Mouse (Mus musculus): Measurements from ENCODE around the gene Hbq1a. TPM values are rescaled to one million over a fixed set of nuclear protein-coding genes. Genes with fewer than 3 reads are reported as not detected.

Hbq1a gene
- total RNA-seq (2021), result 1 to 10 TPM; 1.7 to 2.0 TPM
- long read RNA-seq, experiment 1, result 0 reads
- long read RNA-seq, experiment 2, result 0 reads

DNA sequence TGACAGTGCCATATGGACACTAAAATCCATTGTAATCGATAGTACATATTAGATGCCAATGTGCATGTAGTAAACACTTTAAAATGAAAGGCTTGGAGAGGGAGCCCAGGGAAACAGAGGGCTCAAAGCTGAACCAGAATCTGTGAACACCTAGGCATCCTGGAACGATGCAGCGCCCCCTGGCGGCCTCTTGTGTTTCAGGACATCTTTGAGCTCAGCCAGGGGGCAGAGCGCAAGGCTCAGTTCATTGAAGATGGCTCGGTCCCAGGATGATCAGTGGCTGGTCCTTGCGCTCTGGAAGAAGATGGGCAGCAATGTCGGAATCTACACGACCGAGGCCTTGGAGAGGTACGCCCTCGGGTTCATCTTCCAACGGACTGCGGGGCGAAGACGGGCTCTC is at the start of gene Hbq1a:
Gene Hbq1a (plus strand): TSS at position 205 of the 400 bp plus-strand sequence.
- peak; percentile 57 to 68 for DNase-seq
- intact Hi-C loops (cut with DNase I), result loop anchor here (5.0 kb wide), 1 partner anchor 118 kb away; no protein-coding TSS in a partner anchor

DNA sequence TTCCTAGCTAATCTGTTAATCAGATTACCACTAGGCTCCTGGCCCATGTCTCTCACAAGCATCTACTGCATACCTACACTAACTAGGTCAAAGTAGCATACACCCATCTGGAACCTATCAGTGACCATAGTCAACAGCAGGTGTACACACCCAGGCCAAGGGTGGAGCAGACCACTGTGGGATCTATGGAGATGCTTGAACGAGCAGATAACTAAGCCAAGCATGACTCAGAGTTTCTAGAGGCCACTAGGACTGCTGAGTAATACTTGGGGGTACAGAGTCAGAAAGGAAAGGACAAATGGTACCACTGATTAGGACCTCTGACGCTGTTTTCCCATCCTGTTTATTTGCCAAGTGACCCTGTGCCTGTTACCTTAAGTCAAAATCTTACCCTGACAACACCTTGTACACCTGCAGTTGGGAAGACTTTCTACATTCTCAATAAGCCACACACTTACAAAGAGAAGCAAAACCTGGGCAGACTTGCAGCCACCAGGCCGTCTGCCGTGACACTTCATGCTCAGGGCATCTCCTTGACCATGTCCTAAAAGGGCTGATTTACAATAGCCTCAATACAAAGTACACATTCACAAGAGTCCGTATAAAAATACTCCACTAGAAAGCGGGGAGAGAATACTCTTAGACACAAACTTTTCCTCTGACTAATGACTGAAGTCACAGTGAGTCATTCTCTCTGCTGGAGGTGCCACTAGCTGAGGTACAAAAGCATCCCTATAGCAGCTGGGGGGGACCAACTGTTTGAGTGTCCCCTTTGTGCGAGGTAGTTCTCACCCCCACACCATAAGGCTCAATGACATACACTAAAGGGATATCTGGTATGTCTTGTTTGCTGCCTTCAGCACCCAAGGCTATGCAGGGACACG is 48.7 kb upstream of the Hbq1a start:
- no peak for DNase-seq
- intact Hi-C loops (cut with DNase I), result no loop called here

DNA sequence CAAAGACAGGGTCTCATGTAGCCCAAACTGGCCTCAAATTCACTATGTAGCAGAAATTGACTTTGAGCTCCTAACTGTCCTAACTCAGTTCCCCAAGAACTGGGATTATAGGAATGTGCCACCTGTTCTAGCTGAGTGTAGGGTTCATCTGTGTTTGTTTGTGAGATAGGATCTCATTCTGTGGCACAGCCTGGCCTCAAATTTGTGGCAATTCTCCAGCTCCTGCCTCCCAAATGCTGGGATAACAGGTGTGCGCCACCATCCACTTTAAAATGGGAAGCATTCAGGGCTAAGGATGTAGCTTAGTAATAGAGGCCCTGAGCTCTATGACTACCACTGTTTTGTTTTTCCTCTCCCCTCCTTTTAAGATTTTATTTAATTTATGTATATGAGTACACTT is 46.7 kb upstream of the Hbq1a start:
- intact Hi-C loops (cut with DNase I), result no loop called here
- DNase-seq, result no peak

DNA sequence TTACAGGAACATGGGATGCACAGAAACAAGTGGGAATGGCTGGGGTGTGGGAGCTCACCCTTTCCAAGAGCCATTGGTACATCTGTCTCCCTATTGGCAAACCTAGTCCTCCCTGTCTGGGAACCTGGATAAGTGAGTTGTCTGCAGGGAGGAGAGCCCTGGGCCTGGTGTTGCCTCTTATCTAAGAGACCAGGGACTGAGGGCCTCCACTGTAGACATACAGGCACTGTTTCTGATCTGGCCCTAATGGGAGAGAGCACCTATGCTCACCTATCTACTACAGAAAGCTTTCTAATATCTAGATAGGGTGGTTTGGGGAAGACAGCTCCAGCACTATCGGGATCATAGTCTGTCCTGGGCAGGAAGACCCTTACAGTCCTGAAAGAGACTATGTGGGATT is 43.7 kb upstream of the Hbq1a start:
- intact Hi-C loops (cut with DNase I), result no loop called here

DNA sequence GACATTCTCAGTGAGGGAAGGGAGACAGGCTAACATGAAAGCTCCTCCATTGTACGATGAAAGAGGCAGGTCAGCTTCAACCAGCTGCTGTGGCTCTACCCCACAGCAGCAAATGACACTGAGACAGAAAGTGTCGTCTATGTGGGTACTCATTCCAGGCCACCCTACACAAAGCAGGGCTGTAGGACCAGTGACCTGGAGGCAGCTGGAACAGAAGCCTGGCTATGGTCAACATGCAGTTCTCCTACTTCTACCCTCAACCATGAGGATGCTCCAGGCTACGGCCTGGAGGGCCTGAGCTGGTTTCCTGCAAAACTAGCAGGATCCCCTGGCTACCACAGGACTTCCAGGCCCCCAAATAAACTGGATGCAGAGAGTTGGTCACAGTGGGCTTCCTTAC is 43.3 kb upstream of the Hbq1a start:
- intact Hi-C loops (cut with DNase I), result no loop called here

More for the DNA sequence above, 43.7 kb upstream of the Hbq1a start:
- DNase-seq, result no peak

DNA sequence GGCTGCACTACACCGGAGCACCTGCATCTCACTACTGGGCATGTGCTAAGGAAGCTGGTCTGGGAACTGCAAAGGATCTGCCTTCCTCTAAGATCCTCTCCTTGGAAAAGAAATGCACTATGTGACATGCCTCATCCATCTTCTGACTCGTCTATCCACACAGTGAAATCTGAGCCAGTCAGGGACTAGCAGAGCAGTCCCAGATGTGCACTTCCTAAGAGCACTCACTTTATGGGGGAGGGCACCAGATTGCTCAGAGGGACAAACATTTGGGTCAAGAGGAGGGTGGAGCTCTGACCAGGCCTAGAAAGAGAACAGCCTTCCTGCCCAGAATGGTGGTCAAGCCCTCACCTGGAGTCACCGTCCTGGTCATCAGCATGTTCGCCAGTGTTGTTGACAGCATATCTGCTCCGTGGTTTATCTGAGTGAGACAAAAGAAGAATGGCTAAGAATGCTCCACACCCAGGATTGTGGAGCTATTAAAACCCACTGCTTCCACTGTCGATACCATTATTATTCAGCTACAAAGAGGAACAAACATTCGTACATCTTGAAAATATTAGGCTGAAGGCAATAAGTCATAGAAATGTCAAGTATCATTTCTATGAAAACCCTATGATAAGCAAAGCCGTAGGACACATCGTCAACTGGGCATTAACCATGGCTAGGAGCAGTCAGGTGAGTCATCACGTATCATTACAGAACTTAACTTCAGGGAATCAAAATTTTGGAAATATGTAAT is 37.0 kb upstream of the Hbq1a start:
- no peak for DNase-seq
- intact Hi-C loops (cut with DNase I), result no loop called here

More for the DNA sequence above, 43.3 kb upstream of the Hbq1a start:
- no peak for DNase-seq

DNA sequence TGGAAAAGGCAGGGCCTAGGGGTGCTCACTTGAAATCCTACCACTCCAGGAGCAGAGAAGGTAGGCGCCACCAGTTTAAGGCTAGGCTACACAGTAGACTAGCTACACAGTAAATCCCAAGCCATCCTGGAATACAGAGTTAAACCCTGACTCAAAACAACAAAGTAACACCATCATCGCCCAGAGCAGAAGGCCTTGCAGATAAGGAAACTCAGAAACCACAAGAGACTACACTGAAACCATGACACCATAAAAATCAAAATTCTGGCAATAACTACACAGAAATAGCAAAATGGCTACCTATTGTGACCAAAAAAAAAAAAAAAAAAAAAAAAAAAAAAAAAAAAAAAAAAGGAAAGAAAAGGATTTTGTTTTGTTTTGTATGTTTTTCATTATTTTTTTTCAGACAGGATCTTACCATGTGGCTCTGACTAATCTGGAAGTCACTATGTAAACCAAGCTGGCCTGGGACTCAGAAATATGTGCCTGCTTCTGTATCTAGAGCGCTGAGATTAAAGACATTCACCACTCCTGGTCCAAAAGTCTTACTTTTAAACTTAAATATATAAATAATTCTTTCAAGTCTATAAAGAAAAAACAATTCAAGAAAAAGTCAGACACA is 34.6 kb upstream of the Hbq1a start:
- intact Hi-C loops (cut with DNase I), result no loop called here
- DNase-seq, result no peak

DNA sequence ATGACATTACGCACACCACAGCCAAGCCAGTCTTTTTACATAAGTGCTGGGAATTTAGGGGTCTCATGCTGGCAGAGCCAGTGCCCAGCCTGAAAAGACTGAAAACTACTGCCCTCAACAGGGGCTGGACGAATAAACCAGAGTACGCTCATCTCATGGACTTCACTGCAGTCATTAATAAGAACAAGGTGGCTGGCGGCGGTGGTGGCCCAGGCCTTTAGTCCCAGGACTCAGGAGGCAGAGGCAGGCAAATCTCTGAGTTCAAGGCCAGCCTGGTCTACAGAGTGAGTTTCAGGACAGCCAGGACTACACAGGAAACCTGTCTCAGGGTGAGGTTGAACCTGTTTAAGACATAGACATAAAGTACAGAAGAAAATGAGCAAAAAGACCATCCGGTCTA is 33.7 kb upstream of the Hbq1a start:
- intact Hi-C loops (cut with DNase I), result no loop called here
- DNase-seq, result no peak

DNA sequence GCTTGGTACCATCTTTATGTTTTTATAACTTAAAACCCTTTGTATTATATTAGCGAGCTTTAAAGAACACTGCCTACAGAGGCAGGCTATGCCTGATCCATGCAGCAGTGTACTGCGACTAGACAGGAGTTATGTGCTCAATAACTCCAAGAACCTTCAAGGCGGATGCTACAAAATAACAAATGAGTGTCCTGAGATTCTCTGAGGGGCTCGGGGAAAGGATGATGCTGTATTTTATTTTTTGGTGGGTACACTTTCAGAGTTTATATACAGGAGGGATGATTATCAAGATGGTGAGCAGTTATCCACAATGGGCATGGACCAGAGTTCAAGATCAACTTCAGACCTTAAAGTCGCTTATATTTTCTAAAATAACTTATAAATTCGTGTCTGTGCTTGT is 33.1 kb upstream of the Hbq1a start:
- intact Hi-C loops (cut with DNase I), result no loop called here
- no peak for DNase-seq

DNA sequence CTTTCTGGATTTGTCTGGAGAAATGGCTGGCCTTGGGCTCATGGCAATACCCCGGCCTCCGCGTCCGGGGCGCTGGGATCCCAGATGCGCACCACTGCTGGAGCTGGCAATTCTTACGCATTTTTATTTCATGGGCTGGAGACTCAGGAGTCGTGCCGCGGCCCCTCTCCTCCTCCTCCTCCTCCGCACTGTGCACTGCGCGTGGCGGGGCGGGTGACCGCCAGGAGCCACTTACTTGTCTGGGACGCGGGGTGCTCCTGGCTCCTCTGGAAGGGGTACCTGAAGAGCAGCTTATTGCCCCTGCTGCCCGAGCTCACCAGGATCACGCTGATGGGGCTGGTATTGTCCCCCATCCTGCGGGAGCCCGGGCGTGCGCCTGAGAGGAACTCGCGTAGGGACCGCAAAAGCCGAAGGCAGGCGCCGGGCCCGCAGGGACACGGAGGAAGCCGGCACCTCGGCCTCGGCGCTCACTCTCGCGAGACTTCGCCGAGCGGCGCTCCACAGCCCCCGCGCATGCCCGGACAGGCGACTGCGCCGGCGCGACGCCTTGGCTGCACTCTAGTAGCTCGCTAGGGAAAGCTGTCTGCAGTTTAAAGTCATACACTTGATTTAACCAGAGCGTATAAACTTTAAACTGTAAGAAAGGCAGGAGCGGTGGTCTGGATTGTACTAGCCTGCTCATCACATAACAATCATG is 32.5 kb upstream of the Hbq1a start, which contains the start of gene Nprl3:
Gene Nprl3 (minus strand): TSS at position 520 of the 697 bp plus-strand sequence.
- intact Hi-C loops (cut with DNase I), result no loop called here
- DNase-seq, result peak; percentile 99

DNA sequence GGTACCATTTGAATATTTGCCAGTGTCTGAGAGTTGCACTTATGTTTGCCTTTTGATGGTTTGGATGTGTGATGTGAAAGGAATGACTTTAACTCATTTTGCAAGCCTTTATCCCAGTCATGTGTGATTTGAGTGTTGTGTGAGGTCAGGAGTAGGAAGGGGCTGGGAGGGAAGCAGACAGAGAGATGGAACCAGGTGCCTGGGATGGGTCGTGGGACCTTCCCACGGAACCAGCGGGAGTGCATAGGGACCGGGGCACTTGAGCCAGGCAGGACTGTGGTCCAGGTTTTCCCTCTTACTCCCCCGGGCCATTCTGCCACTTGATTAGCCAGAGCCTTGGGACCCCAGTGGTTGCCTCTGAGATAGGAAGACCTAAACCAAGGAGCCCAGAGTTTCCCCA is 31.9 kb upstream of the Hbq1a start:
- intact Hi-C loops (cut with DNase I), result no loop called here
- DNase-seq, result no peak

DNA sequence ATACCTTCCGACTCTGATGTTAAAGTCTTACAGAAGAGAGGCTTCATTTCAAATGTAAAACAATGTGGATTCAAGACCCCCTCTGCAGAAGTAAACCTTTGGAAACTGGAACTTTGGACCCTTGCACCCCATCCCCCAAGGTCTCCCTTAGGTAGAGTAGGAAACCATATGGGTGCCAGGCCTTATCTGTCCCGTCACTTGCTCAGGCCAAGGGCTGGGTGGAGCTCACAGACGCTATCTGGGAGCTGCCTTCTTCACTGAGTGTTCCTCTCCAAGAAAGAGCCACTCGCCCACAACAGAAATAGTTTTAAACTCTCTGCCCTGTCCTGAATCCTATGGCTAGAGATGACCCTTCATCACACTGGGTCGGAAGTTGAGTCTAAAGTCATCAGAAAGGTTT is 30.9 kb upstream of the Hbq1a start:
- intact Hi-C loops (cut with DNase I), result no loop called here
- DNase-seq, result no peak

DNA sequence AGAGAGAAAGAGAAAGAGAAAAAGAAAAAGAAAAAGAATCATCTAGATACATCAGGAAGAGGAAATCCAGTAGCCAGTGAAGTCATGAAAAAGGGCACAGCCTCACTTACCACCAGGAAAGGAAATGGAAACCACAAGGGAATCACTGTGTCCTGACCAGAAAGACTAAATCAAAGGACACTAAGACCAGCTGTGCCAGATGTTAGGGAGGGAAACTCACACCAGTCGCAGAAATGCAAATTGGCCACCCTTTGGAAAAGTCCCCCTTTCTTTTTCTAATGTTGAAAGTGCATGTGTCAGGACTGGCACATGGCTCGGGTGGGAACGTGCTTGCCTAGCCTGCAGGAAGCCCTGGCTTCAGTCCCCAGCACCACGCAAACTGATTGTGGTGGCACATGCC is 28.7 kb upstream of the Hbq1a start:
- intact Hi-C loops (cut with DNase I), result no loop called here
- DNase-seq, result no peak

DNA sequence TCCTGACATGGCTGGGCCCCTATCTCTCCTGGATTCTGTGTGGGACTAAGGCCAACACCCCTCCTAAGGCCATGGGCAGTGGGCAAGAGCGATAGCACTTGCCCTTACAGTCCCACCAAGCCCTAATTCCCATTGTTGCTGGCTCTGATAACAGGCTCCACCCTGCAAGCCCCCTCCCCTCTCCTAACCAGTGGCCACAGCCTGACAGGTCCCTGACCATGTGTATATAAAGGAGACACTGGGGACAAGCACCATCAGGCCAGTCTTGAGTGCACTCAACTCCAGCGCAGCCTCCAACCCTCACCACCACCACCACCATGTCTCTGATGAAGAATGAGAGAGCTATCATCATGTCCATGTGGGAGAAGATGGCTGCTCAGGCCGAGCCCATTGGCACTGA is 23.5 kb upstream of the Hbq1a start, which contains the start of gene Hba-x:
Gene Hba-x (plus strand): TSS at position 54 of the 400 bp plus-strand sequence.
- intact Hi-C loops (cut with DNase I), result no loop called here
- DNase-seq, result no peak

DNA sequence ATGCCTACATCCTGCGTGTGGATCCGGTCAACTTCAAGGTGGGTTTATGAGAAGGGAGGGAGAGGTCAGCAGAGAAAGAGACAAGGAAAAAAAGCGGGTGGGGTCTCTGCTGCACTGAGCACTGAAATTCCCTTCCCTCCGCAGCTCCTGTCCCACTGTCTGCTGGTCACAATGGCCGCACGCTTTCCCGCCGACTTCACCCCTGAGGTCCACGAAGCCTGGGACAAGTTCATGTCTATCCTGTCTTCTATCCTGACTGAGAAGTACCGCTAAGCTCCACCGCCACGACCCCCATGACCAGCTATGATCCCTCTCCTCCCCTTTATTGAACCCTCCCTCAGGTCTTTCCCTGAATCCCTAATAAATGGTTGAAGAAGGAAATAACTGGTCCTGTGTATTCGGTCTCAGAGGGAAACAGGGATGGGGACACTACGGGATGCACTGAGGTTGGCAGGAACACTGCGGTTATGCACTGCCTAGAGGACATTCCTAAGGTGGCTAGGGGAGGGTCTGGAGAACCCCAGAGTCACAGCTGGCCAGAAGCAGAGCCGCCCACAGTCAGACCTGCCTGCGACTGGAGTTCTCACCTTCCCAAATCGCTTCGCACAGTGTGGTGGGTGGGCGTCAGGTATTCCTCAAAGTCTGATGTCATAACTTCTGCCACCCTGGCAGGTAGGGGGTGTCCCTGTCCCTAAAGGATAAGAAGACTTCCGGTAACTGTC is 22.0 kb upstream of the Hbq1a start:
- intact Hi-C loops (cut with DNase I), result no loop called here
- DNase-seq, result no peak

DNA sequence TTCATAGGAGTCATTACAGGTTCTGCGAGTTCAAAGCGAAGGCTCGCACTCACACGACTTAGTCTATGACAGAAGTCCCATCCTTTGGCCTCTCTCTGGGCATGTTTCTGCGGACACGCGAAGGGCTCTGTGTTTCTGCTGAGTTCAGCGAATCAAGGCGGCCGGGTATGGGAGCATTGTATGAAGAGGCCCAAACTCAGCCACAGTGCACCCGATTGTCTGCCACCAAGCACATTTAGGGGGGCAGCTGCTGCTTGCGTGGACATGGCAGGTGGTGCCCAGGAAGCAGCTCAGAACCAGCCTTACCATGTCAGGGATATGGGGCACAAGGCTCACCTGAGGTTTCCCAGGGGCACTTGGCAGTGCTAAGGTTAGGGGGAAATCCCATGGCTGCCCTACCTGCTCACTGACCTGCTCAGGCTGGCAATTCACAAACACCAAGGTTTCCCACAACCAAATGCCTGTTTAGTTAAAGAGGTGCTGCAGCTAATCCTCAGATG is 21.4 kb upstream of the Hbq1a start:
- no peak for DNase-seq
- intact Hi-C loops (cut with DNase I), result no loop called here

DNA sequence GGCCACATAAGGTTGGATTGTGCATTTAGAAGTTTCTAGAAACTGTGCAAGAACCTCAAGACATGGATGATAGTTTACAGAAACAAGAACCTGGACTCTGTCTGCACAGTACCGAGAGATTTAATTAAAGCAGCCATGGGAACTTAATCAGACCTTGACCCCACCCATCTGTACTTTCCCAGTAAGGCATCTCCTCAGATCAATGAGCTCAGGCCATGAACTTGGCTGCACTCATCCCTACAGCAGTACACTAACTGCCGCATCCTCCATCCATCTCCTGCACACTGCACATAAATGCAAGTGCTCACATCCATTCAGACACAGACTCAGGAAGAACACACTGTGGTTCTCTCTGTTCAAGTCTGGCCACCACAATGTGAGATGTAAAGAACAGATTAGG is 19.2 kb upstream of the Hbq1a start:
- no peak for DNase-seq
- intact Hi-C loops (cut with DNase I), result no loop called here

DNA sequence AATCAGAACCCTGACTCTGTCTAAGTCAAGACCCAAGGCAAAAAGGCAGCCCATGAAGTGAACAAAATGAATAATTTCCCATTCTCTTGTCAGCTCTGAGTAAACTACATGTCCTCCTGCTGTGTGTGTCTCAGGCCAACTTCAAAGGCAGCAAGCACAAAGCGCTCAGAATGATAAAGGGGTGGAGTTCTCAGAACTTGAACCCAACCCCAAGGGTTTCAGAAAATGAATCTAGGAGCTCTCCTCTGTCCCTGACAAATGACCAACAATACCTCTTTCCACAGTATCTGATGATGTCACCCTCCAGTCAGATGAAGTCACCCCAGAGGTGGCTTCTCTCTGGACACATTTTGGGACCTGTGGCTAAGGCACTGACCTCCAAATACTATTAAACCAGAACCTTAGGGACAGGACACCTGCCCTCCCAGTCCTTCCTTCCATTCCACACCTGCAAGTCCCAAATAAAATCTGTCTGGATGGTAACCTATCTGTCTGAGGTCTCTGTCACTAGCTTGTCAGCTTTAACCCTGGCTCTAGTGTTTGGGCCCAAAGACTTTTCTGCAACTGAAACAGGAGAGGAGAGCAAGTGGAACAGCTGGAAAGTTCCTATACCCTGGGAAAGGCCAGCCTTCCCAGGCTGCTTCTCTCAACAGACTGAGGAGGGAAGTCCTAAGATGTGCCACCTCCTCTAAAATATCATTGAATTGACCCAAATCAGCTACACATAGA is 18.3 kb upstream of the Hbq1a start:
- intact Hi-C loops (cut with DNase I), result no loop called here
- DNase-seq, result no peak
